Mouse (Mus musculus) adrenal gland, postnatal 10 days (tissue): ENCODE measurements at regions not wholly inside any gene's neighbourhood (a gene's known extent, or its start where the extent isn't known, plus 50 kb on each side); places are given as distances from the start of the nearest gene placed in this dataset.

Source experiments
- DNase-seq: peaks from one replicate; pipeline ENCODE4 v3.0.0; 2021; ENCODE audit warnings: mixed read lengths

GRCm38 (mm10) chr3:38697349-38697748, 189.4 kb upstream of the Fat4 start:
- no peak for DNase-seq

GRCm38 (mm10) chr3:38695836-38696235, 190.9 kb upstream of the Fat4 start:
- DNase-seq = no peak

- no peak for DNase-seq
These were observed 194.0 kb upstream of the Fat4 start for GRCm38 (mm10) chr3:38692768-38693167.

GRCm38 (mm10) chr3:38684247-38684991, 199.8 kb upstream of the Ankrd50 start:
- DNase-seq = no peak

- DNase-seq = no peak
These were observed 179.2 kb upstream of the Ankrd50 start for GRCm38 (mm10) chr3:38663670-38664494.

- DNase-seq = no peak
These were observed 178.4 kb upstream of the Ankrd50 start for GRCm38 (mm10) chr3:38663023-38663422.

GRCm38 (mm10) chr3:38656790-38657189, 172.1 kb upstream of the Ankrd50 start:
- DNase-seq = no peak

GRCm38 (mm10) chr3:38653928-38654327, 169.3 kb upstream of the Ankrd50 start:
- no peak for DNase-seq

GRCm38 (mm10) chr3:38652985-38653685, 168.5 kb upstream of the Ankrd50 start:
- DNase-seq = no peak

GRCm38 (mm10) chr3:38650176-38650575, 165.5 kb upstream of the Ankrd50 start:
- DNase-seq = no peak

GRCm38 (mm10) chr3:38648633-38649032, 164.0 kb upstream of the Ankrd50 start:
- DNase-seq = no peak

- DNase-seq = no peak
These were observed 163.2 kb upstream of the Ankrd50 start for GRCm38 (mm10) chr3:38647737-38648330.

GRCm38 (mm10) chr3:38641733-38642132, 157.1 kb upstream of the Ankrd50 start:
- DNase-seq = no peak

GRCm38 (mm10) chr3:38636806-38637205, 152.2 kb upstream of the Ankrd50 start:
- no peak for DNase-seq

- DNase-seq = no peak
These were observed 148.7 kb upstream of the Ankrd50 start for GRCm38 (mm10) chr3:38633347-38633746.

- peak; percentile 6 for DNase-seq
These were observed 141.0 kb upstream of the Ankrd50 start for GRCm38 (mm10) chr3:38625575-38626184.

- no peak for DNase-seq
These were observed 133.3 kb upstream of the Ankrd50 start for GRCm38 (mm10) chr3:38617989-38618388.

- DNase-seq = no peak
These were observed 132.6 kb upstream of the Ankrd50 start for GRCm38 (mm10) chr3:38617217-38617616.

- no peak for DNase-seq
These were observed 129.1 kb upstream of the Ankrd50 start for GRCm38 (mm10) chr3:38613706-38614105.

GRCm38 (mm10) chr3:38591531-38591930, 106.9 kb upstream of the Ankrd50 start:
- DNase-seq = no peak

GRCm38 (mm10) chr3:38588966-38589365, 104.3 kb upstream of the Ankrd50 start:
- DNase-seq = no peak

- DNase-seq = no peak
These were observed 100.9 kb upstream of the Ankrd50 start for GRCm38 (mm10) chr3:38585509-38585908.
